Mouse (Mus musculus) left cerebral cortex, postnatal 14 days (tissue): ENCODE measurements around the gene Ifitm6. TPM values are rescaled to one million over a fixed set of nuclear protein-coding genes. Genes with fewer than 3 reads are reported as not detected.
A peak's percentile ranks its signal among the peaks of the same experiment; 100 is the strongest.

ENCODE experiments used
- DNase-seq, 2 experiments: peaks; one replicate each; pipeline ENCODE4 v3.0.0; 2021 to 2022; ENCODE audit warnings: low spot score in 2 of 2, mixed read lengths in 1 of 2
- intact Hi-C: fragments of 180-260 bp; cut with DNase I; formaldehyde crosslinking; loops from one replicate; pipeline ENCODE4 v1.15.1; 2025
- total RNA-seq, 2 experiments: library from RNA; stranded (reverse); gene quantifications; 2 replicates each; pipeline ENCODE4 v1.2.3; 2021

The Ifitm6 gene
- total RNA-seq, 2 experiments from 2014 or later: not detected

DNA sequence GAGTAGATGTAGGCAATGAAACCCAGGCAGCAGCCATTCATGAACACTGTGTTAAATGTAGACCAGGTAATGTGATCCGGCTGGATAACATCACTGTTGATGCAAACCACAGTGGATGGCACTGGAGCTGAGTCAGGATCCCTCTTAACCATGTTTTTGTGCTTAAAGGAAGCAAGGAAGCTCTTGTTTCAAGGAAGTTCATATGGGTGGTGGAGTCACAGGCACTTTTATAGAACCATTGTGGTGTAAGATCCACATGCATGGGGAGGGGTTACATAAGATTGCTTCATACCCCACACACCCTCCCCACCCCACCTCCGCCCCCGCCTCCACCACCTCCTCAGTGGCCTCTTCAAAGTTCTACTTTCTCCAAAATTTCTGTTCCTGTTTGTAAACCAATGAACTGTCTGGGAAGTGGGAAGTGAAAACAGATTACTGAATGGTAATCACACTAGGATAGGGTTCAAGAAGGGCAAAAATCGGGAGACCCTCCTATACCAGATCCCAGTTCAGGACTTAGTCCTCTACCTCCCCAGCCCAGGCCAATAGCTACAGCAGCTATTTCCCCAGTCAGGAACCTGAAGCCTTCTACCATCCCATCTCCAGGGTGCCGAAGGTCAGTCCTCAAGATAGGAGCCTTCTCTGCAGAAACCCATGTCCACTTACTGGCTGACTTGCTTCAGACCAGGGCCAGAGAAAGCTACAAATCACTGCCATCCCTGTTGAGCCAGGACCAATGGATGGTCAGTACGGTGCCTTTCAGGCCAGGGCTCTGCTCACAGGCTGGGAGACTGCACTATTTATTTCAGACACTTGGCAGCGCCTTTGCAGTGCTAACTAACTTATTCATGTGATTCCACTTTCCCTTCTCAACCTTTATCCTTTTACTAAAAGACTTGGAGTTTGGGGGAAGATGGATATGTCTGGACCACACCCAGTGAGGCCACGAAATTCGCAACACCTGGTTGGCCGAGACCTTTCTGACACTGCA lies 722 bp downstream of the Ifitm6 start:
- intact Hi-C loops: no loop called here
- no peak for DNase-seq

- DNase-seq: no peak
- intact Hi-C loops: no loop called here
Measured at GRCm38 (mm10) chr7:141011238-141011770, 6.4 kb downstream of the Ifitm6 start.

DNA sequence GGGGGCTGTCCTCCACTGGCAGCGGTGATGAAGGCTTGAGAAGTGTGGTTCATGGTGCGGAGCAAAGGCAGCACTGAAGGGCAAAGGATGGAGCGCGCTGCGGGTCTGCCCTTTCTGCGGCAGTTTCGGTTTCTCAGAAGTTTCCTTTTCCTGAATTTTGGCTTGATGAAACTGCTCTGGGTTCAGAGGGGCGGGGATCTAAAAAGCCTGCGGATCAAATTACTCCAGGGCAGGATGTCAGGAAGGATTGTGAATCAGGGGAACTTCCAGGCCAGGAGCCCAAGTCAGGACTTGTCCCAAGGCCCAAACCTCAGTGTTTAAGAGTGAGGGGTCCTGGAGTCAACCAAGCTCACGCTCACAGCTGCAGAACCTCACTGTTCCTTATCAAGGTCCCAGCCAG lies 7.1 kb downstream of the Ifitm6 start, which contains the start of gene Ifitm3:
Gene Ifitm3 (minus strand): TSS at position 178 of the 400 bp plus-strand sequence.
- intact Hi-C loops: no loop called here
- no peak for DNase-seq

- DNase-seq: no peak
- intact Hi-C loops: loop anchor here (2.0 to 5.0 kb wide), 2 partner anchors 39 to 52 kb away; partner anchors contain the start of genes Gm45717 and Ifitm2
Measured at GRCm38 (mm10) chr7:141009665-141010064, 8.1 kb downstream of the Ifitm6 start.

DNA sequence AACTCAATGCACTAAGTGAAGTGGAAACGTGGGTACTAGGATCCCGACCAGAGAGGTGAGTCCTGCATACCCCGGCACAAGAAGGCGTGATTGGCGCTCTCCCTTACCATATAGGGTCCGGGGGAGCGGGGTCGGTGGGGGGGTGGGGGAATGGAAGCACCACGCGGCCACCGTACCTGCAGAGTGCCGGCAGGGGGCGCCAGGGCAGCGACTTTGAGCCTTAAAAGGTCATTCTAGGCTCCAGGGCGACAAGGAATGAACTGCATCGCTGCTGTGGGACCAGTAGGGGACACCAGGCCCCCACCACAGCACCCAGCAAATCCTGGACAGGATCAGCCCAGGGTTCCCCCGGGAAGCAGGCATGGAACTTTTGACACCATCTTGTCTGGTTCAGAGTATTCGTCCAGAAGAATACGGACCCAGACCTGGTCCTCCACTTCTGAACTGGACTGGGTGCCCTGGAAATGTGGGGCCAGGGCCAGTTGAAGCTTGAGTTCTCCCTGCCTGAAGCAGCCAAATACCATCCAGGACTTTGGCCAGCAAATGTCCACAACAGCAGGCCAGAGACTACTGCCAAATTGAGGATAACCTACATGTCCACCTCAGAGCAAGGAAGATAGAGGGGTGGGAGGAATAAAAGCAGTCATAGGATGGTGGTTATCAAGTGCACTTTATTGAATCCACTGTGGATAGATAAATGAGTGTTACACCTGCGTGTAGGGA lies 8.6 kb downstream of the Ifitm6 start:
- DNase-seq: peak; percentile 45 to 59
- intact Hi-C loops: loop anchor here (2.0 to 5.0 kb wide), 2 partner anchors 40 to 52 kb away; partner anchors contain the start of genes Gm45717 and Ifitm2

DNA sequence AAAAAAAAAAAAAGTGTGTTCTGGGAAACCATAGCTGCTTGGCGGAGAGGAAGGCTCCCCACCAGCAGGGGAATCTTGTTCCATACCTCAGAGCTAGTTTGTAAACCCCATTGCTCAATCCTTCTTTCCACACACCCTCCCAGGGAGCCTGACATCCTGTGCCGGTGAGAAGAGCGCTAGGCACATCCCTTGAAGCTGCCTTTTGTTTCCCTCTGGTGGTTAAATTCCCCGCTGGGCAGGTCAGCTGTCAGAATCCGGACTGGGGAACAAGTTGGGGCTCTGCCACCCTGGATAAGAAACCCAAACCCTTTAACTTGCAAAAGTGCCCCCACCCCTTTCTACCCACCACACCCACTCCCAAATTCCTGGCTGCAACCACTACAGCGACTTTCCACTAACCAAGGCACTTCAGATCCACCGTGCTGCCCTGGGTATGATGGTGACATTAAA lies 9.4 kb downstream of the Ifitm6 start:
- no peak for DNase-seq
- intact Hi-C loops: loop anchor here (2.0 to 5.0 kb wide), 2 partner anchors 40 to 51 kb away; partner anchors contain the start of genes Gm45717 and Ifitm2

DNA sequence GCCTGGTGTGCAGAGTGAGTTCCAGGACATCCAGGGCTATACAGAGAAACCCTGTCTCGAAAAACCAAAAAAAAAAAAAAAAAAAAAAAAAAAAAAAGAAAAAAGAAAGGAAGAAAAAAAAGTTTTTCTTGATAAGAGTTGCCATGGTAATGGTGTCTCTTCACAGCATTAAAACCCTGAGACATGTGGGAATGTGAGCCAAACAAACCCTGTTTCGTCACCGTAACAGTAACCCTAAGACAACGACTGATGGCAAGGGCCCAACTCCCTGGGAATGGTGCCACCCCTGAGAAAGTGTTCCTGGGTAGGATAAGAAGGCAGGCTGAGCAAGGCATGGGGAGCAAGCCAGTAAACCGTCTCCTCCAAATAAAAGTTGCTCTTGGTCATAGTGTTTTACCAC lies 10.8 kb downstream of the Ifitm6 start:
- intact Hi-C loops: loop anchor here (5.0 kb wide), 1 partner anchor 50 kb away; the partner anchor contains the start of genes Gm45717 and Ifitm2
- DNase-seq: peak; percentile 45 to 46

DNA sequence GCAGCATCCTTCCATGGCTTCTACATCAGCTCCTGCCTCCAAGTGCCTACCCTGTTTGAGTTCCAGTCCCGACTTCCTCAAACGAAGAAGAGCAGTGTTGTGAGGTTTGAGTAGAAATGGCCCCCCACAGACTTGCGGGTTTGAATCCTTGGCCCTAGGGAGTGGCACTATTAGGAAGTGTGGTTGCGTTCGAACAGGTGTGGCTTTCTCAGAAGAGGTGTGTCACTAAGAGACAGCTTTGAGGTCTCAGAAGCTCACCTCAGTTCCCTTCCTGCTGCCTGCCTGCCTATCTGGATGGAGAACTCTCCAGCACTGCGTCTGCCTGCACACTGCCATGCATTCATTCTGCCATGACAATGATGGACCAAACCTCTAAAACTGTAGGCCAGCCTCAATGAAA lies 11.3 kb downstream of the Ifitm6 start:
- intact Hi-C loops: loop anchor here (5.0 kb wide), 1 partner anchor 49 kb away; the partner anchor contains the start of genes Gm45717 and Ifitm2
- no peak for DNase-seq

- intact Hi-C loops: no loop called here
Measured at GRCm38 (mm10) chr7:141003248-141004010, 14.3 kb downstream of the Ifitm6 start.

GRCm38 (mm10) chr7:141000881-141001708 lies 16.6 kb downstream of the Ifitm6 start:
- intact Hi-C loops: no loop called here

More at GRCm38 (mm10) chr7:141003248-141004010, 14.3 kb downstream of the Ifitm6 start:
- DNase-seq: no peak

DNA sequence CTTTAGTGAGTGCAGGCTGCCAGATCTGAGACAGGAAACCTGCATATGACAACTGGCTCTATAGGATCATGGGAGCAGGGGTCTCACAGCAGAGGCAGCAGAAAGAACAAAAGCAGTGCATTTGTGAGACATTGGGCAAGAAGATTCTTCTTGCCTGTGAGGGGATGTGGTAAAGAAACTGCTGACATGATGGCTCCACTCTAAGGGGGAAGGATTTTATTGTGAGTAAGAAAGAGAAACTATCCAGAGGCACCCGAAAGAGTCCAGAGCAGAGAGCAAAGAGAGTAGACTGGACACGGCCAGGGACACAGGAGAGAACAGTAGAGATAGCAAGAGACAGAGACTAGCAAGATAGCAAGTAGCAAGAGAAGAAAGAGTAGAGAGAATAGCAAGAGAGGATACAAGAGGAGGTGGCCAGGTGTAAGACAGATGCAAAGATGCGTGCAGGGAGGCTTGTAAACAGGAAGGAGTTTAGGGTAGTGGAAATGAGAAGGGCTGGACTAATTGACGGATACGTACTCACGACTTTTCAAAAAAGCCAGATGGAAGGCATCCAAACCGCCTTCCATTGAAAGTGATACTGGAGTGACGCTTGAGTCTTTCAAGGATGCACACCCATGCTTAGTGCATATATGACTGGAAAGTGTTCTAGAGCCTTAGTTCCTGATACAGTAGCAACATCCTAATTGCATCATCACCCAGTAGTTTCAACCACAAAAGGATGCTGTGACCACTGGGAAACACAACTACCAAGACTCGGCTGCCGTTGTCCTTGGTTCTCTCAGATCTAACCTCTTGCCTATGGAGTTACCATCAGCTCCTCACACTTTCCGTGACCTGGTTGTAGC lies 18.6 kb downstream of the Ifitm6 start:
- DNase-seq: no peak
- intact Hi-C loops: no loop called here

More at GRCm38 (mm10) chr7:141000881-141001708, 16.6 kb downstream of the Ifitm6 start:
- no peak for DNase-seq

DNA sequence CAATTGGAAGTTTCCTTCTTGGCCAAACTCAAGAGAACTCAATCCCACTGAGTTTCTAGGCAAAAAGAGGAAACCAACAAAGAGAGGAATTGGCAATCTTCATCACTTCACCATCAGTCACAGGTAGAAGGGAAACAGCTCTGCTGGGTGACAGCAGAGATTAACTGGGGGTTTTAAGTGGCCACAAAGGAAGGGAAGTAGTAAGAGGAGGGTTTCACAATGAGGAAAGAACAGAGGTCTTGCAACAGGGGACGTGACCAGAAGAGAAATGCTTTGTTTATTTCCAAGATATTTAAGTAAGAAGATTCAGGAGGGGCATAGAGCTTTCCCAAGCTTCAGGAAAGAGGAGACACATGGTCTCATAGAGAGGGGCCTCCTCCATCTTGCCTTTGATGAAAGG lies 19.9 kb downstream of the Ifitm6 start:
- DNase-seq: no peak
- intact Hi-C loops: no loop called here

DNA sequence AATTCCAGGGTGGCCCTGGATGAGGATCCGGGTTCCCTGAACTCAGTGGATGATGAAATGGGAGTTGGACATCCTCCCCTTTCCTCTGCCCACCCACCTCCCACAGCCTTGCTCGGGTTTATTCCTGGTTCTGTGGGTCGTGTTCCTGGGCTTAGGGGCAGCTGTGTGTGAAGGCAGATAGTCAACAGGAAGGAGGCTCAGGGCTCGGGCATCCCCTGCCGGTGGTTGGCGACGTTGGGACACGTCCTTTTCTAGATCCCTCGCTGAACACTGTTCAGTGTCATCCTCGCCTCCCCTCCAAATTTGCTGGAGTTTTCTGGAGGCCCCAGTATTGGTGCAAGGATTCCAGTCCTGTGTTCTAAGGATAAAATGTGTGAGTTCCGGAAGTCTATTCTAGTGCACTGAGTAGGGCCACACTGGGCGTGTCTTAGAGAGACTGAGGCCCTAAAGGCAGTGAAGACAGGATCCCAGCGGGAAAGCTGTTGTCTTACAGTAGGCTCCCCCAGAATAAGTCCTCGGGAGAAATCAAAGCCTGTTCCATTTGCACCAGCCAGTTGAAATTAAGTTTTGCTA lies 26.5 kb downstream of the Ifitm6 start:
- no peak for DNase-seq
- intact Hi-C loops: no loop called here

- intact Hi-C loops: no loop called here
- no peak for DNase-seq
Measured at GRCm38 (mm10) chr7:140990622-140991021, 27.1 kb downstream of the Ifitm6 start.

DNA sequence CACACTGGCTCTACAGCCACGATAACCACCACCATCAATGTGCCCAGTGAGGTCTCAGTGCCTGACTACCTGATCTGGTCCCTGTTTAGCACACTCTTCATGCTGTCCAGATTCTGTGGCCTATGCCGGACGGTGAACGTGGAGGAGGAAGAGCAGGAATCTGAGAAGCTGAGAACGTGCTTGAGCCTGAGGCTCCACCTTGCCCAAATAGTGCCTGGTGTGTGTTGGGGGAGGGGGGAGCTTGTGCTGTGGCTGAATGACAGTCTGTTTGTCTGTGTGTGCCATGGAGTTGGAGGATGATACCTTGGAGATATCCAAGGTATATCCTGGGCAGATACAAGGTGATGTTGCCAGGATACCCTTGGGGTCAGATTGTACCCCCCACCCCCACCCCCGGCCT lies 27.5 kb downstream of the Ifitm6 start:
- DNase-seq: no peak
- intact Hi-C loops: no loop called here

- DNase-seq: no peak
- intact Hi-C loops: no loop called here
Measured at GRCm38 (mm10) chr7:140989022-140989421, 28.7 kb downstream of the Ifitm6 start.
